Mouse (Mus musculus) heart, postnatal 14 days (tissue): ENCODE measurements at regions not wholly inside any gene's neighbourhood (a gene's known extent, or its start where the extent isn't known, plus 50 kb on each side); places are given as distances from the start of the nearest gene placed in this dataset.

Experiments used
- DNase-seq, 2 experiments: peaks; one replicate each; pipeline ENCODE4 v3.0.0; 2021 to 2022
- intact Hi-C: fragments of 180-260 bp; cut with DNase I; formaldehyde crosslinking; loops from one replicate; pipeline ENCODE4 v1.15.1; 2025

DNA sequence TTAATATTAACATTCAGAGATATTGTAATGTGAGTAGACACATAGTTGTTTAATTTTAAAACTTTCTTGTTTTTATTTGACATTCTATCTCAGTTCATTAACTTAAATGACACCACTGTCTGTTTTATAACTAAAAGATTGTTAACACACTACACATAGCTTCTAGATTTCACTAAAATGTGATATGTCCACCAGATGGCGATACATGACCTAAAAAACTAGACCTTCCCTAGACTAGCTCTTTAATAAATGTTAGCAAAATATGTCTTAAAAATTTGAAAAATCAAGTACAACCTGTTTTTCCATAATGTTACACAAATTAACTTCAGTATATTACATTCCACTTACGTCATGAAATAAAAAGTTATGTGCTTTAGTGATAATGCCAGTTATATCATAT is 1398.8 kb upstream of the Cdh9 start:
- DNase-seq = no peak
- intact Hi-C loops = loop anchor here (5.0 kb wide), 1 partner anchor 1738 kb away; no protein-coding TSS in a partner anchor

DNA sequence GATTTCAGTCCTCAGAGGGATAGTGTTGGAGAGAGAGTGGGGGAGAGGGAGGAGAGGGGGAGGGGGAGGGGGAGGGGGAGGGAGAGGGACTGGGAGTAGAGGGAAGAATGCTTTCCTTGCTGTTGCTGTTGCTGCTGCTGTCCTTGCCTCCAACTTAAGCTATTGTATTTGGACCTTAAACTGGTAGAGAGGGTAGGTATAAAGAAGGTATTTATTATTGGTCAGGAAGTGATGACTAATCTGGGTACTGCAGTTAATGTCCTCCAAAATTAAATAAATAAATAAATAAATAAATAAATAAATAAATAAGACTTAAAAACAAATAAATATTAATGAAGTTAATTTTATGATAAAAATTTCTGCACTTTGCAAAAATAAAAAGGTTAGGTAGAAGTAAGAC is 1396.6 kb upstream of the Cdh9 start:
- no peak for DNase-seq
- intact Hi-C loops = loop anchor here (5.0 kb wide), 1 partner anchor 1735 kb away; no protein-coding TSS in a partner anchor

DNA sequence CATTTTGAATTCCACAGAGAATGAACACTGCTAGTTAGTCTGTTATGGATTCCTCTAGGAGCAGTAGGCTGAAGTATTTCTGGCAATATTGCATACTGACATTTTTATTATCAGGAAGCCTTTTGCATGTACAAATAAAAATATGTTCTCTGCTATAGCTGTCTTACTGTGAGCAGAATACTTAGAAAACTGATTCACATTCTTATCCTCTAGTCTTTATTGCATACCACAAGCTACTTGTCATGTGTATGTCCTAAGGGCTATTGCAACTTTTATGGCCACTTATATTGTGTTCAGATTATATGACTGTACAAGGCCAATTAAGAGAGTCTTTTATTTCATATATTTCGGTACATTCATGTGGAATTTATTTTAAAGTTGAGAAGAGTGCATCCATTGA is 1366.7 kb upstream of the Cdh9 start:
- DNase-seq = no peak
- intact Hi-C loops = no loop called here

DNA sequence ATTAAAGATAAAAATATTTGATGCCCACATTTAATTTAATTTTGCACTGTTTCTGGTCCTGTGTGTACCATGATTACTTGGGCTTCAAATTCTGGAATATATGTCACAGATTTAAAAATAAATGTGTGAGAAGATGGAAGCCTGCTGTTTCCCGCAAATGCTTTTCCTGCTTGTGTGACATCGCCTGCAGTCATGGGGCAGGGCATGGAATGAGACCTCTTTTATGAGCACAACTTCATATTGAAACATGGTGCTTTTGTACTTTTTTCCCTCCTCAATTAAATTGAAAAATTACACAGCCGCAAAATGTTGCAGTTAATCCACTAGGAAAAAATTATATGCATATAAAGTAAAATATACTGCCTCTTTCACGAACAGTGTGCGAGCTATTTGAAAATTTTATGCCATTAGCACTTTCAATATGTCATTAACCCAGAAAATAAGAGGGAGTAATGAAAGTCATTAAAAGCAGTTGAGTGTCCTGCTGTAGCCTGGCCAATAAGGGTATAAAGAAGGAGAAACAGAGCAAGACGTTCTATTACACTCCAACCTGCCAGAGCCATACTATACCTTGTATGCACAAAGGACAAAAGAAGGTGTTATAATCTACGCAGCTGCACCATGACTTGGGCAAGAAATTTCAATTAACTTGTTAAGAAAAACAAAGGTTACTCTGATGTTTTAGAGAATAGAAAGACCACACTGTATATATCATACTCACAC is 1336.1 kb upstream of the Cdh9 start:
- no peak for DNase-seq
- intact Hi-C loops = no loop called here
